In the genomic region with DNA sequence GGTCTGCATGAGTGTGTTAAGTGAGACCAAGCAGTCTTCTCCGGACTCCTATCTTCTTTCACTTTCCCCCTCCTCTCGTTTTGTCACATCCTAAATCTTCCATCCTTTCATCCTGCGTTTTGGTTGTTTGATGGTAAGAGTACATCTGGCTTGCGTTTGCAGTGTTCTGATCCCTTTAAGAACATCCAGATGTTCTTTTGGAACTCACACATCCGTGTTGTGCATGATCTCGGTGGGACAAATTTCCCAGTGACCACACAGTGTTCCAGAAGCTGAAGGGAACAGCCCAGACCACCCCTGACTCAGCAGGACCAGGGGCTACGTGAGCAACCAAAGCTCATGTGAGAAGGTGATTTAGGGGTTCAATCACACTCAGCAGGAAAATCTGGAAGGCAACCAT, we compare ENCODE assay signal across 19 mouse cellular contexts. TPM values are rescaled to one million over a fixed set of nuclear protein-coding genes. Genes with fewer than 3 reads are reported as not detected.
DNase-seq lines count a peak whose midpoint lies in the region; ATAC-seq and TF ChIP-seq lines count a peak whose summit lies in the region.
"Had no signal": no experiment of that assay in that cellular context is flagged by ENCODE, and none has a peak within 500 bp of the region (broad histone marks: within the 10 kb centered on the region; RNA-seq: fewer than 3 reads in every experiment).

No protein-coding gene starts in this region.

- H3K9me3 ChIP-seq in lung, postnatal 0 days (ENCODE audit: low read length) = no peaks in the 10 kb centered on the region
- H3K9me3 ChIP-seq in embryonic facial prominence, embryonic 12.5 days = no peaks in the 10 kb centered on the region
- no peaks in the 10 kb centered on the region for H3K9me3 ChIP-seq in limb, embryonic 10.5 days (replicated peaks)
- H3K9me3 ChIP-seq: forebrain, embryonic 12.5 days; heart, embryonic 10.5 days; hindbrain, embryonic 12.5 days had no signal

- peak; percentile 20 for DNase-seq in lung, postnatal 0 days (ENCODE audit: low spot score)
- DNase-seq in lung, postnatal 4 days = no peak
- peak; percentile 50 for DNase-seq in limb, embryonic 10.5 days (ENCODE audit: low spot score)
- DNase-seq in skeletal muscle tissue, adult 2 months (ENCODE audit: low read depth, low spot score) = peak; percentile 32
- DNase-seq in cerebellum, postnatal 10 days = no peak
- no peak for DNase-seq in cerebellum, postnatal 4 days (ENCODE audit: low spot score in 2 of 2)
- no peak for DNase-seq in heart, adult 8-10 months (ENCODE audit: low spot score)

- no peaks in the 10 kb centered on the region for H3K27me3 ChIP-seq in lung, postnatal 0 days (replicated peaks; ENCODE audit: insufficient read depth, low read length)
- H3K27me3 ChIP-seq in embryonic facial prominence, embryonic 12.5 days = no peaks in the 10 kb centered on the region
- 0 out of 2 replicates have a peak, but pooled peaks cover 3% of the 10 kb centered on the region for H3K27me3 ChIP-seq in limb, embryonic 10.5 days (ENCODE audit: low read depth, poor library complexity, severe bottlenecking)
- H3K27me3 ChIP-seq: forebrain, embryonic 12.5 days; hindbrain, embryonic 12.5 days had no signal

- H3K4me3 ChIP-seq in lung, postnatal 0 days (ENCODE audit: low read depth, low read length) = no peak overlapping the region
- H3K4me3 ChIP-seq in embryonic facial prominence, embryonic 12.5 days = no peak overlapping the region
- no peak overlapping the region for H3K4me3 ChIP-seq in limb, embryonic 10.5 days
- H3K4me3 ChIP-seq: forebrain, embryonic 12.5 days; heart, embryonic 10.5 days; hindbrain, embryonic 12.5 days; left cerebral cortex, adult 2 months had no signal

- H3K4me1 ChIP-seq in lung, postnatal 0 days (ENCODE audit: insufficient read depth, low read depth, low read length) = no peaks in the 10 kb centered on the region
- peaks cover 17% of the 10 kb centered on the region; the same call in 1 of the 2 replicates for H3K4me1 ChIP-seq in embryonic facial prominence, embryonic 12.5 days
- H3K4me1 ChIP-seq in limb, embryonic 10.5 days = peaks cover 22% of the 10 kb centered on the region
- H3K4me1 ChIP-seq: heart, embryonic 10.5 days had no signal

- no peak overlapping the region for H3K27ac ChIP-seq in lung, postnatal 0 days (ENCODE audit: low read length)
- H3K27ac ChIP-seq in embryonic facial prominence, embryonic 12.5 days = no peak overlapping the region
- 0 out of 2 replicates have a peak overlapping the region, but pooled peaks have one; percentile 27 for H3K27ac ChIP-seq in limb, embryonic 10.5 days
- H3K27ac ChIP-seq: forebrain, embryonic 12.5 days; heart, embryonic 10.5 days; hindbrain, embryonic 12.5 days; left cerebral cortex, adult 2 months; macrophage had no signal

- WGBS in lung, postnatal 0 days = 44% methylated on average over 7 of the region's 7 CpGs
- 33% methylated on average over 7 of the region's 7 CpGs for WGBS in embryonic facial prominence, embryonic 12.5 days
- 16% methylated on average over 7 of the region's 7 CpGs for WGBS in limb, embryonic 10.5 days

- peak; percentile 21; the same call in 1 of the 2 replicates for ATAC-seq in lung, postnatal 0 days
- no peak for ATAC-seq in embryonic facial prominence, embryonic 12.5 days (ENCODE audit: insufficient number of reproducible peaks, insufficient read depth, low FRiP score, low TSS enrichment)

- no peaks in the 10 kb centered on the region for H3K36me3 ChIP-seq in lung, postnatal 0 days (ENCODE audit: insufficient read depth, low read length)
- no peaks in the 10 kb centered on the region for H3K36me3 ChIP-seq in embryonic facial prominence, embryonic 12.5 days
- H3K36me3 ChIP-seq in limb, embryonic 10.5 days = no peaks in the 10 kb centered on the region
- H3K36me3 ChIP-seq: forebrain, embryonic 12.5 days; heart, embryonic 10.5 days; hindbrain, embryonic 12.5 days had no signal

- no peak overlapping the region for H3K9ac ChIP-seq in lung, postnatal 0 days (replicated peaks; ENCODE audit: low read depth)
- H3K9ac ChIP-seq in embryonic facial prominence, embryonic 12.5 days = no peak overlapping the region
- H3K9ac ChIP-seq: forebrain, embryonic 12.5 days; hindbrain, embryonic 12.5 days had no signal

- no peak for TF ChIP-seq EP300 in lung, postnatal 0 days (IDR thresholded peaks at IDR 0.05)

- no peak overlapping the region for H3K4me2 ChIP-seq in lung, postnatal 0 days (replicated peaks; ENCODE audit: low read depth, low read length)
- H3K4me2 ChIP-seq in embryonic facial prominence, embryonic 12.5 days (replicated peaks) = 0 out of 2 replicates have a peak overlapping the region, but pooled peaks have one; percentile 2
- H3K4me2 ChIP-seq: forebrain, embryonic 12.5 days; hindbrain, embryonic 12.5 days; midbrain, embryonic 11.5 days had no signal

- no peak for TF ChIP-seq CTCF in lung, postnatal 0 days (IDR thresholded peaks at IDR 0.05)

RNA-seq across cellular contexts. Expression of a gene that starts 5.0 kb away (rescaled TPM):
- 1.2 and 1.4 TPM in 2 replicates for polyA plus RNA-seq in lung, postnatal 0 days (2015; fragmentation: Nextera tagmentation; extraction: Ambion mirVana)
- 0.24 and 0.25 TPM in 2 replicates for polyA plus RNA-seq in embryonic facial prominence, embryonic 12.5 days (2016; fragmentation: Nextera tagmentation; extraction: Ambion mirVana)
- polyA plus RNA-seq in limb, embryonic 10.5 days (2016; fragmentation: Nextera tagmentation; extraction: Ambion mirVana) = 0.08 TPM in 1 of 2 replicates, not detected in the other
- total RNA-seq in heart, adult 8-10 months (2022) = not detected
- total RNA-seq: gastrocnemius, postnatal 25 days; heart, postnatal 10 days had no signal
- polyA plus RNA-seq: adrenal gland, adult 2 months; inflammation-experienced regulatory T-cells, adult 6 months; liver, embryonic 16.5 days; macrophage had no signal

RNA-seq across cellular contexts. Expression of a gene that starts 32.6 kb away (rescaled TPM):
- polyA plus RNA-seq in lung, postnatal 0 days (2015; fragmentation: Nextera tagmentation; extraction: Ambion mirVana) = 70.6 and 78.0 TPM in 2 replicates
- 127 and 137 TPM in 2 replicates for polyA plus RNA-seq in embryonic facial prominence, embryonic 12.5 days (2016; fragmentation: Nextera tagmentation; extraction: Ambion mirVana)
- polyA plus RNA-seq in limb, embryonic 10.5 days (2016; fragmentation: Nextera tagmentation; extraction: Ambion mirVana) = 138 and 152 TPM in 2 replicates
- total RNA-seq in heart, adult 8-10 months (2022) = 10 to 100 TPM; 62.4 to 95.6 (median 84.5) TPM

Comparison
In these comparisons a context has a peak if more than half of its experiments do, and no peak if none do; other contexts are left out.
1. DNase-seq: peak in lung, postnatal 0 days (single experiment), limb, embryonic 10.5 days (single experiment) and skeletal muscle tissue, adult 2 months (single experiment); none in lung, postnatal 4 days (0 of 2), cerebellum, postnatal 10 days (0 of 2), cerebellum, postnatal 4 days (0 of 2) and heart, adult 8-10 months (single experiment).